Mouse (Mus musculus) gastrocnemius, postnatal 36 days (tissue): ENCODE data around the gene D5Ertd579e. TPM values are rescaled to one million over a fixed set of nuclear protein-coding genes. Genes with fewer than 3 reads are reported as not detected.

Source experiments
- DNase-seq, 2 experiments: peaks; one replicate each; pipeline ENCODE4 v3.0.0; 2022
- intact Hi-C: fragments of 180-260 bp; cut with DNase I; formaldehyde crosslinking; loops from one replicate; pipeline ENCODE4 v1.15.1; 2025
- total RNA-seq, 2 experiments: library from RNA; stranded (reverse); gene quantifications; 2 replicates each; pipeline ENCODE4 v1.2.3; 2021

D5Ertd579e gene
- total RNA-seq, 2 experiments from 2014 or later: 70.4 to 74.0 TPM

- DNase-seq: no peak
- intact Hi-C loops: no loop called here
Measured at GRCm38 (mm10) chr5:36620409-36621057, 75.3 kb downstream of the D5Ertd579e start.

- intact Hi-C loops: no loop called here
- DNase-seq: no peak
Measured at GRCm38 (mm10) chr5:36618890-36619289, 76.9 kb downstream of the D5Ertd579e start.

GRCm38 (mm10) chr5:36618356-36618755, 77.5 kb downstream of the D5Ertd579e start:
- DNase-seq: no peak

GRCm38 (mm10) chr5:36614124-36614523, 81.7 kb downstream of the D5Ertd579e start:
- intact Hi-C loops: no loop called here
- DNase-seq: no peak

More at GRCm38 (mm10) chr5:36618356-36618755, 77.5 kb downstream of the D5Ertd579e start:
- intact Hi-C loops: no loop called here

GRCm38 (mm10) chr5:36608939-36609499, 86.8 kb downstream of the D5Ertd579e start:
- intact Hi-C loops: no loop called here
- DNase-seq: no peak

GRCm38 (mm10) chr5:36603031-36603430, 92.8 kb downstream of the D5Ertd579e start:
- intact Hi-C loops: loop anchor here (2.0 to 5.0 kb wide), 2 partner anchors 89 to 136 kb away; no protein-coding TSS in a partner anchor
- no peak for DNase-seq

GRCm38 (mm10) chr5:36602028-36602427, 93.8 kb downstream of the D5Ertd579e start:
- no peak for DNase-seq
- intact Hi-C loops: loop anchor here (2.0 to 5.0 kb wide), 2 partner anchors 90 to 137 kb away; no protein-coding TSS in a partner anchor

- no peak for DNase-seq
- intact Hi-C loops: loop anchor here (5.0 kb wide), 1 partner anchor 91 kb away; no protein-coding TSS in a partner anchor
Measured at GRCm38 (mm10) chr5:36601492-36601891, 94.3 kb downstream of the D5Ertd579e start.

- DNase-seq: no peak
- intact Hi-C loops: no loop called here
Measured at GRCm38 (mm10) chr5:36598883-36599282, 96.9 kb downstream of the D5Ertd579e start.

- no peak for DNase-seq
- intact Hi-C loops: no loop called here
Measured at GRCm38 (mm10) chr5:36597653-36598052, 98.2 kb downstream of the D5Ertd579e start.

GRCm38 (mm10) chr5:36596225-36596624, 99.6 kb downstream of the D5Ertd579e start:
- intact Hi-C loops: no loop called here
- no peak for DNase-seq

GRCm38 (mm10) chr5:36595115-36595514, 100.7 kb downstream of the D5Ertd579e start:
- no peak for DNase-seq
- intact Hi-C loops: no loop called here

GRCm38 (mm10) chr5:36594344-36594743, 101.5 kb downstream of the D5Ertd579e start:
- intact Hi-C loops: no loop called here
- no peak for DNase-seq

GRCm38 (mm10) chr5:36593176-36593575, 102.6 kb downstream of the D5Ertd579e start, which contains the start of gene Tbc1d14:
Tbc1d14 (minus strand) TSS chr5:36593276.
- no peak for DNase-seq

GRCm38 (mm10) chr5:36590499-36590920, 105.3 kb downstream of the D5Ertd579e start:
- intact Hi-C loops: no loop called here
- no peak for DNase-seq

More at GRCm38 (mm10) chr5:36593176-36593575, 102.6 kb downstream of the D5Ertd579e start, which contains the start of gene Tbc1d14:
- intact Hi-C loops: no loop called here

- DNase-seq: no peak
- intact Hi-C loops: loop anchor here (5.0 to 10.0 kb wide), 2 partner anchors 102 to 161 kb away; partner anchors contain the start of genes Bloc1s4, Ccdc96 and Tada2b
Measured at GRCm38 (mm10) chr5:36584299-36584698, 111.5 kb downstream of the D5Ertd579e start.

- intact Hi-C loops: loop anchor here (2.0 to 10.0 kb wide), 4 partner anchors 51 to 163 kb away; partner anchors contain the start of genes Bloc1s4, Ccdc96 and Tada2b
- peak; percentile 98 for DNase-seq
Measured at GRCm38 (mm10) chr5:36581924-36582642, 113.7 kb downstream of the D5Ertd579e start.

- no peak for DNase-seq
- intact Hi-C loops: loop anchor here (5.0 to 10.0 kb wide), 2 partner anchors 99 to 163 kb away; partner anchors contain the start of genes Bloc1s4, Ccdc96 and Tada2b
Measured at GRCm38 (mm10) chr5:36581259-36581923, 114.4 kb downstream of the D5Ertd579e start.

- intact Hi-C loops: loop anchor here (5.0 to 10.0 kb wide), 2 partner anchors 98 to 165 kb away; partner anchors contain the start of genes Bloc1s4, Ccdc96 and Tada2b
- no peak for DNase-seq
Measured at GRCm38 (mm10) chr5:36579967-36580366, 115.9 kb downstream of the D5Ertd579e start.

- no peak for DNase-seq
- intact Hi-C loops: no loop called here
Measured at GRCm38 (mm10) chr5:36578982-36579381, 116.8 kb downstream of the D5Ertd579e start.
